Mouse (Mus musculus): ENCODE results near the gene Sec61a2. TPM values are rescaled to one million over a fixed set of nuclear protein-coding genes. Genes with fewer than 3 reads are reported as not detected.

Gene Sec61a2
- 112 and 119 TPM in 2 replicates for polyA plus RNA-seq (2015; fragmentation: Nextera tagmentation; extraction: Ambion mirVana)

DNA sequence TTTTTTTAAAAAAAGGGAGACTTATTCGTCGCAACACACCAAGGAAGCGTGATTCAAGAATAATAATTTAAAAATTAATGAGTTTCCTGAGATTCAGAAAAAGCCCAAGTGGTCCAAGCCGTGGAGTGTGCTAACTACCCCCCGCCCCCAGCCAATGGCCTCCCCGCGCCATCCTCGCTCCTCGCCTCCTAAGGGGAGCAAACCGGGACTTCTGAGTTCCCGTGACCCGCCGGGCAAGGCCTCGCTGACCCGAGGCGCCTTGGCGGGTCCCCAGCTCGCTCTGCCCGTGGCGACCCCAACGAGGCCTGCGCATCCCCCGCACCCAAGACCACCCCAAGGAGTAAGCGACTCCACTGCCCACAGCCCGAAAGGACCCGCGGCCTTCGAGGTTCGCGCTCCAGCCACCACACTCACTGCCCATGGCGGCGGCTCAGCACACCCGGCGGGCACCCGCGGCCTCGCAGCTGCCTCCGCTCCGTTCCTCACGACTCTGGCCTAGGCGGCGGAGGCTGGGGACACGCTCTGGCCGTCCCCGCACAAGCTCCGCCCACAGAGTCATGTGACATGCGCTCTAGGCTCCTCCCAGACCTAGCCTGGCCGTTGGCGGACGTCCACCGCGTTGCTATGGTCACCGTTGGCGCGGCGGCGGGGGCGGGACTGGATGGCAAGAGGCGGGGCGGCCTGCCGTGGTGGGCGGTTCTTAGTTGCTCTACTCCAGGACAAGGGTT lies at the start of gene Sec61a2:
Gene Sec61a2 (minus strand): TSS at position 590 of the 728 bp plus-strand sequence.

DNA sequence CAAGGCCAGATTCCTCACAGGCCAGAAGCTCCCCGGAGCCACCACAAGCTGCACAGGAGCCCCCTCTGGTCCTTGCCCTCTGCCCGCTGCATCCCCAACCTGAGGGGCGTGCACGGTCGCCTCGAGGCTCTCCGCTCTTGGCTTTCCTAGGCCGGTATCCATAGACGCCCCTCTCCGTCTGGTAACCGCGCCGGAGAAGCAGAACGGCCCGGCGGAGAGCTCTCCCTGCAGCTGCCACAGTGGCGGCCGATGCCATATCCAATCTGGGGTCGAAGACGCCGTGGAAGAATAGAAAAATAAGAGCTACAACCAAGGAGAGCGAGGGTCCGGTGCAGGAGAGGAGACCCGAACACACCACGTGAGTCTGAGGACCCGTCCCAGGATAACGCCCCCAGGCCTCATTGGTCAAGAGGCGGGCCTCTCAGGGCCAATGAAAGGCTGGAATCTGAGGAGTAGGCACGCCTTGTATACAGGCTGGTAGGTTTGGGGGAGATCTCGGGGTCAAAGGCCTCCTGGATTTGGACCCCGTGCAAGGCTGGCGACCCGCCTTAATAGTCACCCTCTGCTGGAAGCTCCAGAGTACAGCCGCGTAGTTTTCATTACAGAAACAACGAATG lies 47.3 kb upstream of the Sec61a2 start, which contains the start of gene Dhtkd1:
Gene Dhtkd1 (minus strand): TSS at position 377 of the 617 bp plus-strand sequence.

DNA sequence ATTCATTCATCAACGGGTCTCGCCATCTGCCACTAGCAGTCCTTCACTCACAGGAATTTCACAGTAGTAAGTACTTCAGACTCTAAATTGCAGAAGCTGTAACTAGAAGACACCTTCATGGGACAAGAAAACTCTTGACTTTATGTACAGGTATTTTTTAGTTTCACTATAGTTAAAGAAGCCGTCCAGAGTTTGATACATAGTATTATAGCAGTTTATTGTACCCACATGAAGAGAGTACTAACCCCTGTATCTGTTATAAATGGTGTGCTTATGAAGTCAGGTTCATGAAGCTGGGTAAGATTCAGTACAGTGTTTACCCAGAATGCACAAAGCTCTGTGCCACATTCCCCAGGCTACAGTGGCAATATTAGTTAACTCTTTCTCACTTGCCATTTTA lies 32.4 kb downstream of the Sec61a2 start, which contains the start of gene Gm13199:
Gene Gm13199 (minus strand): TSS at position 101 of the 400 bp plus-strand sequence.

DNA sequence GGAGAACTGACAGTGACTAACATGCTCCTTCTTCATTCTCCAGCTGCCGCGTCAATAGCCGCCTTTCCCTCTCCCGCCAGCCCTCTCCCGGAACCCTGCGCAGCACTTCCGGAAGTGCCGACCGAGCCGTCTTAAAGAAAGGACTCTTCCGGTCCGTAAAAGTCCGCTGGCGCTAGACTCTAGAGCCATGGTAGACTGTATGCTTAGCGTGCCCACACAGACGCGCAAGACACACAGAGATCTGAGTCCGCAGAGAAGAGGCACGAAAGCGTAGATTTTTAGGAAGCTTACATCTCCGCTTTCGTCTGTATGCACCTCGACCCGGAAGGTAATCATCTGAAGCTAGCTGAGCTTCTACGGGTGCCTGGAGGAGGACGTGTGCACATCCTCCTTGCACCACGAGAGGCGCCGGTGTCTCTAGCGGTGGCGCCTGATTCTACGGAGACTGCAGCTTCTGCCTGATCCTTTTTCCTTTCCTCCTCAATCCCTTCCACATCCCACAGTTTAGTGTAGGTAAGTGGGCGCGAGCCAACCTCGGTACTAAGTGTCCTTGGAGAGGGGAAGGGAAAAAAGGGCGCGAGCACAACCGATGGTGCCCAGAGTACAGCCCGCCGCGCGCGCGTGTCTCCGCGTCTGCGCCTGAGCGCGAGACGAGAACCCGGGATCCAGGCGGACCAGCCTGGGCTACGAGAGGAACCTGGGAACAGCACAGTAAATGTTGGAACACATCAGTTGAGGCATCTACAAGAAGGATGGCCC lies 50.2 kb downstream of the Sec61a2 start, which contains the start of the genes Nudt5 and Cdc123:
Gene Nudt5 (plus strand): TSS at position 147 of the 759 bp plus-strand sequence.
Gene Cdc123 (minus strand): TSS at position 292 of the 759 bp plus-strand sequence.

Other genes starting within 250 kb of the Sec61a2 start
- gene Camk1d, start 180.9 kb downstream of the Sec61a2 start, polyA plus RNA-seq (2015; fragmentation: Nextera tagmentation; extraction: Ambion mirVana) = 10.0 and 10.7 TPM in 2 replicates
- 20.7 and 21.3 TPM in 2 replicates for gene Nudt5, start 50.4 kb downstream of the Sec61a2 start, polyA plus RNA-seq (2015; fragmentation: Nextera tagmentation; extraction: Ambion mirVana)
- 205 and 240 TPM in 2 replicates for gene Cdc123, start 50.3 kb downstream of the Sec61a2 start, polyA plus RNA-seq (2015; fragmentation: Nextera tagmentation; extraction: Ambion mirVana)
- 0.65 and 0.79 TPM in 2 replicates for gene Gm13199, start 32.5 kb downstream of the Sec61a2 start, polyA plus RNA-seq (2015; fragmentation: Nextera tagmentation; extraction: Ambion mirVana)
- 3.1 and 3.3 TPM in 2 replicates for gene Dhtkd1, start 47.4 kb upstream of the Sec61a2 start, polyA plus RNA-seq (2015; fragmentation: Nextera tagmentation; extraction: Ambion mirVana)
- gene Upf2, start 56.0 kb upstream of the Sec61a2 start, polyA plus RNA-seq (2015; fragmentation: Nextera tagmentation; extraction: Ambion mirVana) = 4.3 and 4.8 TPM in 2 replicates
- 24.5 and 26.0 TPM in 2 replicates for gene Proser2, start 234.8 kb upstream of the Sec61a2 start, polyA plus RNA-seq (2015; fragmentation: Nextera tagmentation; extraction: Ambion mirVana)

Data from neural tube, postnatal 0 days (tissue).